Mouse (Mus musculus): ENCODE data around the gene Acly.
A peak's percentile ranks its signal among the peaks of the same experiment; 100 is the strongest.
"Not testable (repeated sequence)": the region's sequence is repeated elsewhere in the genome, so short reads cannot be mapped to it uniquely, and the experiment has no call there.

Acly gene

DNA sequence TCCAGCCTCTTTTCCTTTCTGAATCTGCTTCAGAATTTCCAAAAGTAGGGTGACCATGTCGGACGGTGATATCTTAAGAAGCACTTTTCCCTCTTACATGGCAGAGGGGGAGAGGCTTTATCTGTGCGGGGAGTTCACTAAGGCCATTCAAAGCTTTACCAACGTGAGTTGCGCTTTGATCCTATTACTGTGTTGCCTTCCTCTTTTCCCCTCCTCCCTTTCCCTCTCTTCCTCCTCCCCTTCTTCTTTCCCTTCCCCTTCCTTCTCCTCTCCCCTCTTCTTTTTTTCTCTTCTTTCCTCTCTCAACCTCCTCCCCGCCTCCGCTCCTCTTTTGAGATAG, 17.9 kb upstream of the Acly start:
- no peak for DNase-seq (ENCODE audit: low read depth, low spot score)

DNA sequence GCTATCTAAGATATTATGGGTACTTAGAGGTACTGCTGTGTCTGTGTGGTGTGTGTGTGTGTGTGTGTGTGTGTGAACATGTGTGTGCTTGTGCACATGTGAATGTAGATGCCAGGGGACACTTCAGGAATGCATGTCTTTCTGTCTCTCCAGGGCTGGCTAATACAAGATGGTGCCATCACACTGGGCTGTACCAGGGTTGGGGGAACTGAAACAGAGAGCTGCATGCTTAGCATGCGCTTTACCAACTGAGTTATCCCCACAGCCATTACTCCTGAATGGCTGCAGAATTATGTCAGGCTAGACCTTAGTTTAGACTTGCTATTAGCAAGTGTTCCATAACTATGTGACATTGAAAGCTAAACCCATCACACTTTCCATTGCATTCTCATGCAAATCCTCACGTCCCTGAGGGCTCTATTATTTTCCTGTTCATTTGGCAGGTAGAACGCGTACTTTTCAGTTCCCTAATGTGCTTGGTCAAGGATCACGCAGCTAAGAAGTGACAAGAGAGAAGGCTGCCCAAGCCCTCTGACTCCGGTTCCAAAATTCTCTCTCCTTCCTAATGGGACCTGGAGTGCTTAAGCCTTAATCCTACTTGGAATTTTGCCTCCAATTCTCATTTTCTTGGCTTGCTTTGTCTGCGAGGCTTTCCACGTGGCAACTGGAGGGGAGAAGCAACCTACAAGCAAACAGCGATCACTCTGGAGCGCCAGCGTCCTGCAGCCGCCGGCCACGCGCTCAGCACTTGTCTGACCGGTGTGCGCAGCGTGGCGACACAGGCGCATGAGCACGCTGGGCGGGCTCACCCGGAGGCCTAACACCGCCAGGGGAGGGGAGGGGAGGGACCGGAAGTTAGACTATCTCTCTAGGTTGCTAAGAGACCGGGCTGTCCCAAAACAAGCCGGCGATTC, 17.3 kb upstream of the Acly start, which contains the start of gene Ttc25:
Gene Ttc25 (plus strand): TSS at position 776 of the 914 bp plus-strand sequence.
- peak; percentile 66 for DNase-seq (ENCODE audit: low read depth, low spot score)

DNA sequence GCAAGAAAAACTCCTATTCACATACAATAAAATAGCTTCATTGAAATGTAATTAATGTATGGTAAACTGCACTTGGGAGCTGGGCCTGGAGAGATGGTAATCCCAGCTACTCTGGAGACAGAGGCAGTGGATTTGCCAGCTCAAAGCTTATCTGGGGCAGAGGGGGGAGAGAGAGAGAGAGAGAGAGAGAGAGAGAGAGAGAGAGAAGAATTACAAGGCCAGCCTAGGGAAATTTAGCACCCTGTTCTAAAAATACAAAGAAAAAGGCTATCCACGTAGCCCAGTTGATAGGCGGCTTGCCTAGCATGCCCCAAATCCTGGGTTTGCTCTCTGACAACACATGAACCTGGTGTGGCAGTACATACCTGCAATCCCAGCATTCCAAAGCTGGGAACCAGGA, 13.8 kb upstream of the Acly start:
- DNase-seq (ENCODE audit: low read depth, low spot score), result no peak

DNA sequence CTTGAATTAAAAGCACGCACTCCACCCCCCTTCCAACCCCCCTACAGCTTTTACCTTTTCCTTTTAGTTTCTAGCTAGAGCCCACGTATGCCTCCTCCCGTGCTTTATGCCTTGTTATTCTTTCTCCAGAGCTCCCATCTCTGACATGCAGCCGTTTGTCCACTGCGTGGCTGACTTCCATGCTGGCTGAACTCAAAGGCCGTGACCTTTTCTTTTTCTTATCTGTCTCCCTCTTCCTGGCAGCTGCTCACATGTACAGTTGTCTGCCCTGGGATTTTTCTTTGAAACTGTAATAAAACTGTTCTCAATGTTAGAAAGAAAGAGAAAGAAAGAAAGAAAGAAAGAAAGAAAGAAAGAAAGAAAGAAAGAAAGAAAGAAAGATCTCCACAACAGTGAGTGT, 13.2 kb upstream of the Acly start:
- DNase-seq (ENCODE audit: low read depth, low spot score), result no peak

DNA sequence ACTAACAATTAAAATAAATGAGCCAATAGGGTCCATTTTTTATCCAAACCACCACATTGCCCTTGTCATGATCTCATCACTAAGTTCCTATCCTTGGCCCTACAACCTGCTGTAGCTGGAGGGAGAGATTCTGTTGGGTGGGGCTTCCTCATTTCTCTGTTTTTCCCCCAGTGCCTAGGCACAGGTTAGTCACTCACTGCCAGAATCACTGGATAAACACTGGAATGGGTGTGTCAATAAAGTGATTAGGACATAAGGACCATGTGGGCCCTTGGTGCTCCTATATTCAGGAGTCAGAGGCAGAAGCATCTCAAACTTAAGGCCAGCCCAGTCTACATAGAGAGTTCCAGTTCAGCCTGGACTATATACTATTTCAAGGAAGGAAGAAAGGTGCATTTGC, 8.7 kb upstream of the Acly start:
- DNase-seq (ENCODE audit: low read depth, low spot score), result no peak

DNA sequence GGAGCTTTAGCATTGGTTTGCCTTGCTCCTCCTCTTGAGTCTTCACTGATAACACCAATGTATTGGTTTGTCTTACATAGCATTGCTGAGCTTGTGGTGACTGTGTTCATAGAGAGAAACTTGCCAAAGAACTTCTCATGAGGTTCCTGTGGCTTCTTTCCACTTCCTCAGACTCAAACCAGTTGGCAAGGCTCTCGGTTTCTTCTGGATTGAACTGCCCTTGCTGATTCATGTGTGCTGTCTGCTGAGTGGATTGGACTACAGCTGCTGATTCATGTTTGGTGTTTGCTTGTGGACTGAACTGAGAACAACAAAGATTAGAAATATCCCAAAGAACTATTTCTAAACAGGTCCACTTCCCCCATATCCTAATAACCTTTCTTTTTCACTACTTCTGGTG, 8.2 kb upstream of the Acly start:
- DNase-seq (ENCODE audit: low read depth, low spot score), result no peak

DNA sequence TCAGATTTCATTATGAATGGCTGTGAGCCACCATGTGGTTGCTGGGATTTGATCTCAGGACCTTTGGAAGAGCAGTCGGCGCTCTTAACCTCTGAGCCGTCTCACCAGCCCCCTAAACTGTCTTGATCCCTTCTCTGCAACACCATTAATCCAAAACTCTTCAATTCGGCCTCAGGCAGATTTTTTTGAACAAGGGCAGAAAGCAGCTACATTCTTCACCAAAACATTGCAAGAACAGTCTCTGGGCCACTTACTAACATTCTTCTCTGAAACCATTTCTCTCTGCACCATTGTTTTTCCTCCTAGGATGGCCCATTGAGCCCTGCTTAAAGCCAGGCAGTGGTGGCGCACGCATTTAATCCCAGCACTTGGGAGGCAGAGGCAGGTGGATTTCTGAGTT, 7.0 kb upstream of the Acly start:
- not testable (repeated sequence) for DNase-seq (ENCODE audit: low read depth, low spot score)

DNA sequence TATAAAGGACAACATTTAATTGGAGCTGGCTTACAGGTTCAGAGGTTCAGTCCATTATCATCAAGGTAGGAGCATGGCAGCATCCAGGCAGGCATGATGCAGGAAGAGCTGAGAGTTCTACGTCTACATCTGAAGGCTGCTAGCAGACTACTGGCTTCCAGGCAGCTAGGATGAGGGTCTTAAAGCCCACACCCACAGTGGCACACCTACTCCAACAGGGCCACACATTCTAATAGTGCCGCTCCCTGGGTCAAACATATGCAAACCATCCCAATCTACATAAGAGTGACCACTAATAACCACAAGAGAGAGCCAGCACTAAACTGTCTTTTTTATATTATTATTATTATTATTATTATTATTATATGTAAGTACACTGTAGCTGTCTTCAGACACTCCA, 6.6 kb upstream of the Acly start:
- not testable (repeated sequence) for DNase-seq (ENCODE audit: low read depth, low spot score)

DNA sequence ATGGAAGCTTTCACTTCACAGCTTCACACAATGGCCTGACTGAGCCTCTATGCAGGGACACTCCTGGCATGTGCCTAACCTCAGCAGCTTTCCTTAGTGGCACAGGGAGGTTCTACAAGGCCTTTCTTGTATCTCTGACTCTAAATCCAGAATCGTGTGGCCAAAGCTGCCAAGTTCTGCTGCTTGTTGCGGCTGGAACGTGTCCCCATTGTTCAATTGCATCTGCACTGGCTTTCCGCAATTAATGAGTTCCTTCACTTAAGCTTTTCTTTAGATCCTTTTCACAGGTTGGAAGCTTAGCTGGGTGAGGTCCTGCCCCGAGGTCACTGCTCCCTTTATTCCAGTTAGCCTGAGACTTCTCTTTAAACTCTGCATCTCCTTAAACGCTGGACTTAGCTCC, 6.1 kb upstream of the Acly start:
- DNase-seq (ENCODE audit: low read depth, low spot score), result no peak

DNA sequence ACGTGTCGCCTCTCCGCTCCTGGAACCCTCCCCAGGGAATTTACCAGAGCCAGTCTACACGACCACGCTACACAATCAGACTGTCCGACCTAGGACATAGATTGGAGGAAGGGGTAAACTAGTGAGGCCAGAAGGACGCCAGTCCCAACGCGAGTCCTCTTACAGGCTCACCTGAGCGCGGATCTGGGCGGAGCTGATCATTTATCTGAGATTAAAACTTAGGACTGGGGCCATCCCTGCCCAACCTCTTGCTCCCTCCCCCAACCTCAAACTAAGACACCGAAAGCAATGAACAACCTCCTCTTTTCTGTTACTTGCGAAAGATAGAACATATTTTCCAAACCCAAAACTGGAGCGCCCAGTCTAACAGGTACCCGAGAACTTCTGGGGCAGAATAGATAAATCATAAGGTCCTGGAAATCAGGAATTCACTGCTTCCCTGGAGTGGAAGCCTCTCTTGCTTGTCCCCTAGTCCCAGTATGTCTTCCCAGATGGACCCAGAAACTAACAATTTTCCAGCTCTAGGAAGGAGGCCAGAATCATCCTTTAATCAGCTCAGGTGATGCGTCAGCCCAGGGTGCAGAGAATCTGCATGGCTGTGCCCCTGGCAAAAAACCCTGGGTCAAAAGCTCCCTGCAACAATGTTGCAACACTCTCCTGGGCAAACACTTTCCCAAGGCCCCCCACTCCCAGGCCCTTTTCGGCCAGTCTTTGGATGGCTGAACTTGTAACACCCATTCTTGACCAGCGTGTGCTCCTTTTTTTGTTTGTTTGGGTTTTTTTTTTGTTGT, 770 bp upstream of the Acly start:
- DNase-seq (ENCODE audit: low read depth, low spot score), result no peak

DNA sequence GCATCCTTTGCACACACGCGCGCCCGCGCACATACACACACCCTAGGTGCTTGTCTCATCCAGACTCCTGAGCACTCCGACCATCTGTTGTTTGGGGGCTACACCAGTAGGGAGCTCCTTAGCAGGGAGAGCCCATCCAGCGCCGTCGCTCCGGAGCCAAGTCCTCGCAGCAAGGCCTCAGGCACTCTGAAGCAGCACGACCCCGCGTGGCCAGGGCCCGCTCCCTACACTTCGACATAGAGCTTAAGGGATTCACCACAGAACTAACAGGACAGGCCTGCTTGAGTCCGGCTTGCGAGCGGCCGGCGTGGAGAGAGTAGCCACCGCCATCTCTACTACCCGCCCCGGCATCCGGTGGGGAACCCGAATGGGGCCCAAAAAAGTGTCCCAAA, 738 bp downstream of the Acly start:
- DNase-seq (ENCODE audit: low read depth, low spot score), result peak; percentile 26

DNA sequence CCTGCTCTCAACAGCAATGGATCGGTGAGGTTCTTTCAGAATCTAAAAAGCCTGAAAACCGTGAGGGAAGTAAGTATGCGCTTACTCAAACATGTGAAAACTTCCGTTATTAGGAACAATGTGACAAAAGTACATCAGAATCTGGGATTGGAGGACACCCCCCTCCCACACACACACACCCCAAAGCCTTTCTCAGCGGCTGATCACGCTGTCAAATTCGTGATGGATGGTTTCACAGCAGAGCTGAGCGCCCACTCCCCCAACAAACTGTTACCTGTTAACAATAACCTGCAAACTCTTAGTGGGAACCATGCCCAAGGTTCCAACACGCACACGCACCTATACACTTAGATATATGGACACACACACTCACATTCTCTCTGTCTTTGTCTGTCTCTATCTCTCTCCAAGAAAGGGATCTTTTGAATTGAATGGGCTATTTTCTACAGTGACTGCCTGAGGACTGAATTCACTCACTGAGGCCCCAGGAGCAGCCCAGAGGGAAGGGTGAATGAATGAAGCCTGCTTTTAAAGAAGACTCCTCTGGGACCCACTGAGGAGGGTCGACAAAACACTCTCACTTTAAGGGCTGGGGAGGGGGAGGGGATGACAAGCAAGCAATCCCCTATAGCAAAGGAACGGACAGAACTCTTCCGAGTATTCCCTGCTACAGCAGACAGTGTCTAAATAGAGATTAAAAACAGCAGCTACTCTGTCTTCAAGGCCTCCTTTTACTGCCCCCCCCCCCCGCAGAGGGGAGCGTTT, 1.6 kb downstream of the Acly start:
- no peak for DNase-seq (ENCODE audit: low read depth, low spot score)

DNA sequence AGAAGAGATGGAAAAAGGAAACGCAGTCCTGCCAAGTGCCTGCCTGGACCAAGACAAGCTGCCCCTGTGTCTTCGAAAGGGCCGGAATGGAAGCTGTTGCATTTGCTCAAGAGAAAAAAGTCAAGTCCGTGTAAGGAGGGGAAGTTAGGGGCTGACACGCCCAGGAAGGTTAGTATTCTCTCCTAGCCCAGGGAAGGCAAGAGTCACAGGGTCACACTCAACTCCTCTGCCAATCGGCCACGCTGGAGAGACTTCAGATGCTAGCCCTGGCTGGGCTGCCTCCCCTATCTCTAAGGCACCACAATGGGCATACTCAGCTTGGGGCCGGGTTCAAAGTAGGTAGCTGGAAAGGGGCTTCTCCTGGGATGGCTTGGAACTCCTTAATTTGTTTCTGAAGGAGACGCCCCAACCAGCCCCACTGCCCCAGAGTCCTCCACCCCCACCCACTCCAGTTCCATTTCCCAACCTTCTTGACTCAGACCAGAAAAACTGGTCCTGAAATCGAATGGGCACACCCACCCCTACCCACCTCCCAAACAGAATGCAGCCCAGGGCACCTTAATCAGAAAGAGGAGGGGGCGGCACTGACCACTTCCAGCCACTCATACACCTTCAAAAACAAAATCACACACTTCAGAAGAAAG, 2.7 kb downstream of the Acly start:
- no peak for DNase-seq (ENCODE audit: low read depth, low spot score)

DNA sequence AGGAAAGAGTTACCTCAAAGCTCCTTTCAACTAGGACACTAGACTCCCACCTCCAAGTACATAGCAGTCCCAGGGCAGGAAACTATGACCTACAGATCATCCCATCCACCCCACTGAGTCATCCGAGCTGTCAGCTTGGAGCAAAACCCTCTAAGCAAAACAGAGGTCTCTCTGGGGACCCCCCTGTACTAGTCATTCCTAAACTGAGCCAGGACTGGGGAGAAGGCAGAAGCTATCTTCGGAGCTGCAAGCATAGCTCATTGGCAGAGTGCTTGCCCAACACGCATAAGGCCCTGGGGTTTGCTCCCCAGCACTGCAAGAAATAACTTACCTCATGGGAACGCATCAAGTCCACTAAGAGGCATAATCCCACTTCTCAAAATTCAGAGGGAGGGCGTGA, 3.4 kb downstream of the Acly start:
- DNase-seq (ENCODE audit: low read depth, low spot score), result no peak

DNA sequence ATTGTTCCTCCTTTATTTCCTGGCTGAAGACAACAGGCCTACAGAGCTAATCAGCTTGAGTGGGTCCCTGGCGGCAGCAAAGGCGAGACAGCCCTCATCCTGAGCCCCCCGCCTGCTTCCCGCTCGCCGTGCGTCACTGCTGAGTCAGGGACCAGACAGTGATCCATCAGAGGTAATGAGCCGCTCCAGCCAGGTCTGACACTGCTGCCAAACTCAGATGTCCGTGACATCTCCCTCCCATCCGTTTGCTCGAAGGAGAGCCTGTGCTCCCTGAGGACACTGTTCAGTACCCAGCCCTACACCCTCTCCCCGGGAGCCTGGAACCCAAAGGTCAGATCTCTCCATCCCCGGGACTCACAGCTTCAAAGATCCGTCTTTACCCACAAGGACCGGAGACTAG, 7.0 kb downstream of the Acly start:
- no peak for DNase-seq (ENCODE audit: low read depth, low spot score)

DNA sequence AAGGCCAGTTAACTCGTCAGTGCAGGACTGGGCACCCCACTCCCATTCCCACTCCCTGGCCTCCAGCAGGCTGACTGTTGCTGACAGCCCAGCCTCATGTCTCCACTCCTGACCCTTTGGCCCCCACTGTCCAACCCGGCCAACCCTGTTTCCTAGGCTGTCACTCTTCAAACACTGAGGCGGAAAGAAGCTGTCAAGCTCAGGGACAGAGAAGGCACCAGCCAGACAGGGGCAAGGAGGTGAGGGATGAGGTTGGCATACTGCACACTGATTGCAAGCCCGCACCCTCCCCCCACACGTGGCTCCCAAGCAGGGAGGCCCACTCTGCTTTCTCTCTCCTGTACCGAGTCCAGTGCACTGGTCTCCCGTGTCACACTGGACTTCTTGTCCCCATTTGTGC, 8.6 kb downstream of the Acly start:
- DNase-seq (ENCODE audit: low read depth, low spot score), result no peak

DNA sequence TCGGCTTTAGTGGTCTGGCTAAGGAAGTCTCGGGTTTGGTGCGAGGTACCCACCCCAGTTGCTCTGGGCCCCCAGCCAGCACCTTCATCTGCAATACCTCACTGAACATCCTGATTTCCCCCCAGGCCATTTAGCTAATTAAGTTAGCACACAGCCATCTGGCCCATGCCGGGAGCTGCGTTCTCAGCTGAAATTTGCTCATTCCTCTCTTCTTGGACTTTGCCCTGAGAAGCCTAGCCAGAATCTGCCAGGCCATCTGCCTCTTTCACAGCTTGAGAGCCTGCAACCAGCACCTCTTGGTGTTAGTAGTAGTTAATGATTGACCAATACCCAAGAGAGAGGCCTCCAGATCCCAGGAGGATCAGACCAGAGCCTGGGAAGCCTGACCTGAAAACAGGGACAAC, 9.6 kb downstream of the Acly start:
- no peak for DNase-seq (ENCODE audit: low read depth, low spot score)

DNA sequence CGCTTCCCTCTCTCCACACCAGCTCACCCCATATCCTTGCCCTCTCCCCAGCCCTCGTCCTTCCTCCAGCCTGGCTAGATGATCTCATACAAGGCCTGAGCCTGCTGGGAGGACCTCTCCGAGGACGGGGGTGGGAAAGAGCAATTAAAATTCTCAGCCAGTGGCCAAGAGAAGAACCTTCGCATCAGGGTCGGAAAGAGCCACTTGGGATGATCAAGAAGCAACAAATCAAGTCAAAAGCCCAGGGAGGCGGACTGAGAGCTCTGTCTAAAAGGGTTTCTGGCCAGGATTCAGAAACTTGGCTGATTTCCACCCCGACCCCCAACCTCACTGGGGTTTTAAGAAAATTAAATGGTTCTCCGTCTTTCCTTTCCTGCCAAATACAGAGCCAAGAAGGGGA, 11.5 kb downstream of the Acly start:
- DNase-seq (ENCODE audit: low read depth, low spot score), result no peak

DNA sequence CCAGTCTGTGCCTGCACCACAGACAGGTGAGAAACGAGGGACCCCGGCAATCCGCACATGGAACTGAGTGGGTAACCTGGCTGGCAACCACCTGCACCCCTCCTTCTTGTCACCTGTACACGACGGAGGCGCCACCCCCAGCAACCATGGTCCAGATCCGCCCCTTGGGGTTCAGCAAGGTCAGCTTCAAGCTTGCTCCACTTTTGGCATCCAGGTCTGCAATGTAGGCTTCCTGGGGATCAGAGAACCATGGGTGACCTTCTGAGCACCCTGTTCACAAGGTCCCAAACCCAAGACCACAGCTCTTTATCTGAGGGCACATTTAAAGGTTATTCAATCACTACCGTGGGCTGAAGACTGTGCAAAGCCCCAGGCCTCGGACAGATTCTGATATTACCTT, 12.0 kb downstream of the Acly start:
- no peak for DNase-seq (ENCODE audit: low read depth, low spot score)

DNA sequence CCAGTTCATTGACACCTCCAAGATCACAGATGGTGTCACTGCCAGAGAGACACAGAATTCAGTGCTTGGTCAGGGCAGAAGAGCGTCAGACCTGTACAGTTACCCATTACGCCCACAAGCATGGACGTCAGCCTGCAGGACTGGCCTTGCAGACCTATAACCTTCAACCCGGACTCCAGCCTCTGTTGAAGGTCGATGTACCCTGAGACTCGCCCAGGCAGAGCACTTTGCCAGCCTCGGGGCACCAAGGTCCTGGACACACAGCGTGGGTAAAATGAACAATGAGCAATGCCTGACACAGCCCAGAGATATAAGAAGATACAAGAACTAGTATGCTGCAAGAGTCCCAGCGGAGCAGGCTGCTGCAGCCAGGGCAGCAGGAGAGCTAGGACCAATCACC, 12.7 kb downstream of the Acly start:
- DNase-seq (ENCODE audit: low read depth, low spot score), result no peak

DNA sequence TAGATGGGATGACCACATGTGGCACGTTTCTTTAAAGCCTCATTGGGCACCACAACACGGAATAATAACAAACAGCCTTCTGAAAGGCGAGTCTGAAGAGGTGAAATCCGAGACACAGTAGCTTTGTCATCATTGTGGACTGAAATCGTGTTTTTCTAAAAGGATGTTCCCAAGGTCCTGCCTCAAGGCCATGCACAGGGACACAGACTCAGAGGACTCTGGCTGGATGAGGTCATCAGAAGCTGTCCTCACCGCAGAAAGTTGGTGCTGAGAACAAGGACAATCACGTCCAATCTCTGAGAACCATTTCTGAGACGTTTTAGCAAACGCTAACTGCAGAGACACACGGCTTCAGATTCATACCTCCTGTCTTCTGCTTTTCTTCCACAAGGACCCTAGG, 14.1 kb downstream of the Acly start:
- no peak for DNase-seq (ENCODE audit: low read depth, low spot score)

DNA sequence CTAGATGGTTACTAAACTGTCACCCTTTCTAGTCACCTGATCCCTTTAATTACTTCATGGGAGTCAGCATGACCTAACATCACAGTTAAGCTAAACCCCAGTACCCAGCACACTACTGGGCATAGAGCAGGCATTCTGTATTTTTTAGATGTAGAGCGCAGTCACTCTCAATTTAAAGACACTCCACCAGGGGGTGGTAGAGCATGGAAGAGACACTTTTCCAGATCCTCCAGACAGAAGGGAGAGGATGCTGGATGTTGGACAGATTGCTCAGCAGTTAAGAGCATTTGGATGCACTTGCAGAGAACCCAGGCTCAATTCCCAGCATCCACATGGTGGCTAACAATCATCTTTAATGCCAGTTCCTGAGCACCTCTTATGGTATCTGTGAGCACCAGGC, 15.4 kb downstream of the Acly start:
- no peak for DNase-seq (ENCODE audit: low read depth, low spot score)
